Mouse (Mus musculus) kidney, adult 9 months (tissue): ENCODE measurements around the gene Ano7.

Experiments
- DNase-seq: peaks from one replicate; pipeline ENCODE4 v3.0.0; 2022

The Ano7 gene

DNA sequence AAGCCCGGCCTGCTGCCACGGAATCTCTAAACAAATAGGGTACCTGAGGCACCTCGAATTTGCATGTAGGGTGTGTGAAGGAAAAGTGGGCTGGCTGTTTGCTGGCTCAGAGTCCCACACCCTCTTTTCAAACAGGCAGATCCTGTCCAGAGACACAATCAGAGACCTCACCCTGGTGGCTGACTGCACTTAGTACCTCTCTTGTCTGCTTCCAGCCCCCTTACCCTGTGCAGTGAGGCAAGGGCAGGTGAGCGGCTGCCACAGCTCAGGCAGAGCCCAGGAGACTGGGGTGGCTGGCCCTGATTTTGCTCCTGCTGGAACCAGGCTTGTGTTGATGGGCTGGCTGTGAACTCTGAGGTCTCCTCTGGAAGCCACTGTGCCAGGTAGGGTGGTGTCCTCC, at the start of gene Ano7:
Ano7 (plus strand) TSS at position 266 of the 400 bp plus-strand sequence.
- DNase-seq, result no peak

- DNase-seq, result no peak
These were observed 49.8 kb upstream of the Ano7 start for GRCm38 (mm10) chr1:93323973-93324372.

DNA sequence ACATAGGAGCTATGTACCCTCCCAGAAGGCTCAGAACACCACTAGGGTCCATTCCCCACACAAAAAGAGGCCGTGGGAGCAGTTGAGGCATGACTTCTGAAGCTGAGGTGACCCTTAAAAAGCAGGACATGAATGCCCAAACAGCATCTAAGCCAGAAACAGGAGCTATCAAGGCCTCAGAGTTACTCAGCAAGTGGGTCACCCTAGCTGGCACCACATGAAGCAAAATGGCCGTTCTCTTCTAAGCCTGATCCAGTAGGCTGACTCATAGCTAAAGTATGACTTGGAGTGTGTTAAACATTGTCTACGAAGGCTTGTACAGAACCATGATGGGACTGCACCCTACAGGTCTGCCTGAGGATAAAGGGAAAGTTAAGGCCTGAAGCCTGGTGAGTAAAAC, 47.3 kb upstream of the Ano7 start:
- DNase-seq, result no peak

GRCm38 (mm10) chr1:93334621-93335020, 39.1 kb upstream of the Ano7 start:
- DNase-seq, result no peak

- DNase-seq, result peak; percentile 97
These were observed 30.9 kb upstream of the Ano7 start, which contains the start of the genes Ppp1r7 and Pask for GRCm38 (mm10) chr1:93342648-93343503. Ppp1r7 (plus strand) TSS chr1:93342854. Pask (minus strand) TSS chr1:93343482.

GRCm38 (mm10) chr1:93343504-93344047, 30.2 kb upstream of the Ano7 start:
- peak; percentile 97 for DNase-seq

GRCm38 (mm10) chr1:93347176-93347575, 26.6 kb upstream of the Ano7 start:
- DNase-seq, result no peak

DNA sequence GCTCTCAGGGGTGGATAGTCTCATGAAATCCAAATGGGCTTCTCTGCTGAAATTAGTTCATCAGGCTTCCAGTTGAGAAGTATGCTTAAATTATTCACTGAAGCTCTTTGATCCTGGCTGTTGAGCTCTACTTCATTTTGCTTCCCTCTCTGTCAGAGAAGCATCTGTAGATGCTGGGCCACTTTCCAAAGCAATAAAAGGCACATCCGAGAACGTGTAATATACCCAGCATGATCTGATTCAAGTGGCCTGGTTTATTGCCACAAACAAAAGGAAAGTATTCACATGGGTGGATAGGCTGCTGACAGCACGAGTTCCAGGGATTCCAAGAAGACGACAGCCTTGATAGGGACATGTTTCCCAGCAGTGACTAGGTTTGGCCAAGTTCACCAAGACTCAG, 24.0 kb upstream of the Ano7 start:
- no peak for DNase-seq

- DNase-seq, result no peak
These were observed 21.0 kb upstream of the Ano7 start for GRCm38 (mm10) chr1:93352724-93353123.

DNA sequence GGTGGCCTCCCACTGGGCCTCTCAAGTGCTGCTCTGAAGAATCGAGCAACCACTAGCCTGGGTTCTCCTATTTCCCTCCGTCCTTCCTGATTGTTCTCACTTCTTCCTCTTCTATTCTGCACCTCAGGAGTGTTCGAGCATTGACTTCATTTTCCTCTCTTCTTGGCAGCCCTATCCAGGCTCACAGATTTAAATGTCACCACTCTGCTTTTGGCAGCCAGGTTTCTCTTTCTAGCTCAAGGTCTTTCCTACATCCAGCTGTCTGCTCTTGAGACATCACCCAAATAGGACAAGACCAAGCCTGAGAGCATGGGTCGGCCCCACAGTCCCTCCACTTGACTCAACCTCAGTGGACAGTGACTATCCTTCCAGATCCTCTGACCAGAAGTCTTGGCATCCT, 11.1 kb upstream of the Ano7 start:
- DNase-seq, result no peak

DNA sequence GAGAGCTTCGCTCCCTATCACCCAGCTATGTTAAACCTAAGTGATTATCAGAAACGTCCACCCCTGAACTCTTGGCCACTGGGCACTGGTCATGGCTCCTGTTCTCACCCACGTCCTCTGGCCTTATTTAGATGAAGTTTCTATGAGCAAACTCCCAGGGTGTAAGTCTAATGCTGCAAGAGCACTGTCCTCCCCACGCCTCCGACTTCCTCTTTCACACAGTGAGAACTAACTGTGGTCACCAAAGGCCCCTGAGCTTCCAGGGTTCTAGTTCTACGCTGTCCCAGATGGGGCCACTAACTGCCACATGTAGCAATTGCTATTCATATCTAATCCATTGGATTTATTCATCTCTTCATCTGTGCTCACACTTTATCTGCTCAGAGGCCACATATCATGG, 8.1 kb upstream of the Ano7 start:
- no peak for DNase-seq

GRCm38 (mm10) chr1:93377307-93377706, 3.6 kb downstream of the Ano7 start:
- no peak for DNase-seq

DNA sequence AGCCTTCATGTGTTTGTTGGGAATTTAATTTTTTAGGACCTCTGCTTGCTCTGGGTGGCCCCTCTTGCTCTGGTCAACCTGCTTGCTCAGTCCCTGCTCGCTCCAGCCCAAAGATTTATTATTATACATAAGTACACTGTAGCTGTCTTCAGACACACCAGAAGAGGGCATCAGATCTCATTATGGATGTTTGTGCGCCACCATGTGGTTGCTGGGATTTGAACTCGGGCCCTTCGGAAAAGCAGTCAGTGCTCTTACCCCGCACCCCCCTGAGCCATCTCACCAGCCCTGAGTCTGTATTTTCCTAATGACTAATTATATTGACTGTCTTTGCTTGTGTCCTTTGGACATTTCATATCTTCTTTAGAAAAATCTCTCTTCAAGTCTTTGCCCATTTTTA, 5.4 kb downstream of the Ano7 start:
- no peak for DNase-seq

DNA sequence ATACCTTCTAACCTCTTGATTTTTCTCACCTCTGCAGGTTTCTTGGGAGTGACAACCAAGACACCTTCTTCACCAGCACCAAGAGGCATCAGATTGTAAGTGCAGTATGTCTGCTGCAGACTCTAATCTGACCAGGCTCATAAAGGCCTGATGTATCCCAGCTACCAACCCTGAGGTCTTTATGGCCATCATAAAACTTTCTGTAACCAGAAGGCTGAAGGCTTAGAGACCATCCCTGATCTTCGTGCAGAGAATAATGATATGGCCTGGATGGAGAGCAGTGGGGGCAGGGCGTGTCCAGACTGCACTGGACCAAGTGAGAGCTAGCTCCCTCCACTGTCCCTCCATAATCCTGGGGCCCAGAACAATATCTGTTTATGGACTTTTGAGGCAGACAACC, 13.5 kb downstream of the Ano7 start:
- DNase-seq, result no peak

- DNase-seq, result no peak
These were observed 15.2 kb downstream of the Ano7 start for GRCm38 (mm10) chr1:93388906-93389305.

DNA sequence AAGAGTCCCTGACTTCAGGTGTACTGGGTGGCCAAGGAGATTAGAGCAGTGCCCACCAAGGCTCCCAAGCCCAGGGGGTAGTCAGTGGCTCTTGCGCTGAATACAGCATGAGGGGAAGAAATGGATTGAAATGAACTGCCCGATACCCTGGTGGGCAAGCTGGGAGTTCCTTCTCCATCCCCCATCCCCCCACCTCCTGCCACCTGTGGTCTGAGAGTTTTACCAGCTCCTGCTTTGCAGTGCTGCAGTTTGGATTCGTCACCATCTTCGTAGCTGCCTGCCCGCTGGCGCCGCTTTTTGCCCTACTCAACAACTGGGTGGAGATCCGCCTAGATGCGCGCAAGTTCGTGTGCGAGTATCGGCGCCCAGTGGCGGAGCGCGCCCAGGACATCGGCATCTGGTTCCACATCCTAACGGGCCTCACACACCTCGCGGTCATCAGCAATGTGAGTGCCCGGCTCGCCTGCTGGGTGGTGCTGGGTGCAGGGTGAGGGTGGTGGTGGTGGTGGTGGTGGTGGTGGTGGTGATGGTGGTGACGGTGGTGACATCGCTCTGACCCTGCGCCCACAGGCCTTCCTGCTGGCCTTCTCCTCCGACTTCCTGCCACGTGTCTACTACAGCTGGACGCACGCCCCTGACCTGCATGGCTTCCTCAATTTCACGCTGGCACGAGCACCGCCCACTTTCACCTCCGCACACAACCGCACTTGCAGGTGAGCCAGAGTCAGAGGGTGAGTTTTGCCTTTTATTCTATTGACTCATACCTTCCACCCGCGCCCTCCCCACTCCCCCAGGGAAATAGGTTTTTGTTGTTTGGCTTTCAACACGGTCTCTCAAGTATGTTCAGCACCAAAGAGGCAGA, 27.7 kb downstream of the Ano7 start:
- no peak for DNase-seq

GRCm38 (mm10) chr1:93403403-93403802, 29.7 kb downstream of the Ano7 start:
- DNase-seq, result no peak

DNA sequence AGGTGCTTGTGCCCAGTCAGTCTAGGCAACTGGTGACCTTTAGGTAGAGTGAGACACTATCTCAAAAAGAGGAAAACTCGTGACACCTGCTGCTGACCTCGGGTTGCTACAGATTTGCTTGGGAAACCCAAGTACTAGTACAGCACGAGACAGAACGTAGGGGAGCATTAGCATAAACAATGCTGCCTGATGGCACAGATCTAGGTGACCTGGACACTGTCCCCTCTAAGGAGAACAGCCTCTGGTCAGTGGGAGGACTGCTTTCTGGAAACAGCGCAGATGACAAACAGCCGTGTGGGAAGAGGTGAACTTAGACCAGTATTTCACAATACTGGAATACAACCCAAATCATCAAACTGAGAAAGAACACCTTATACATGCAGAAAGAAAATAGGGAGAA, 58.4 kb downstream of the Ano7 start:
- DNase-seq, result no peak

- no peak for DNase-seq
These were observed 65.6 kb downstream of the Ano7 start for GRCm38 (mm10) chr1:93439321-93439720.

GRCm38 (mm10) chr1:93444405-93445110, 70.8 kb downstream of the Ano7 start:
- DNase-seq, result peak; percentile 93

DNA sequence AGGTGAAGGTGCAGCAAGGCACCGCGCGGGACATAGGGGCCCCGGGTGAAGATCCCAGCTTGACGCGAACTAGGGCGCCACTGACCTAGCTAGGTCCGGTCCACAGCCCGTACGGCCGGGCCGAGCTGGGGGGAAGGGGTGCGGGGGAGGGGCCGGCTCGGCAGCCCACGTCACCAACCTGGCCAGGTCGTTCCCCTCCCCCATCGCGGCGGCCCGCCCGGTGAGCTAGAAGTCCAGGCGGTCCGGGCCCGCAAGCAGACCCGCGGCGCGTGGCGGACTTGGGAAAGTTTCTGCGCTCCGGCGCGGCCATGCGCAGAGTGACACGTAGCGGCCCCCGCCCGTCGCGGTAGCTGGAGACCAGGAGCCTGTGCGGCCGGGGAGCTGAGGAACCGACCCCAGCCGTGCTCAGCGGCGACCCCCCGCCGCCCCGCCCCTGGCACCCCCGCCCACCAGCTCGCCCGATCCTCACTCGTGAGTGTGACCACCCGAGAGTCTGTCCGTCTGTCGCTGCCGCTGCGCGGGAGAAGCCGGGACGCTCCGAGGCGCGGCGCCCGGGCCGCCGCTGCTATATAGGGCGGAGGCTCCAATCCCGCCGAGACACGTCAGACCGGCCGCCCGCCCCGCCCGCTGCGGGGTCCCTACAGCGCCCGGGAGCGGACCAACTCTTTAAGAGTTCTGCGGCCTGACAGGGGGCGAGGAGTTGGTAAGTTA, 71.5 kb downstream of the Ano7 start:
- DNase-seq, result peak; percentile 79

GRCm38 (mm10) chr1:93445822-93446162, 72.1 kb downstream of the Ano7 start:
- no peak for DNase-seq
